Mouse (Mus musculus) forebrain, embryonic 12.5 days (tissue): ENCODE measurements around the gene Vmn1r210. TPM values are rescaled to one million over a fixed set of nuclear protein-coding genes. Genes with fewer than 3 reads are reported as not detected.
"Not testable (repeated sequence)": the region's sequence is repeated elsewhere in the genome, so short reads cannot be mapped to it uniquely, and the experiment has no call there.

Source experiments
- ATAC-seq: fragments of 200-750 bp; cut with Nextera tagmentation; 2 replicates; pipeline ENCODE4 v1.8.0; 2017; ENCODE audit warnings: moderate TSS enrichment; ENCODE audit not compliant: low FRiP score
- H3K27ac ChIP-seq: fragments of 300-500 bp; sonication (generic); 2 replicates; pipeline ENCODE4 v1.5.1; 2016; ENCODE audit warnings: mild to moderate bottlenecking
- H3K27me3 ChIP-seq: fragments of 300-500 bp; sonication (generic); 2 replicates; pipeline ENCODE4 v1.6.1; 2016; ENCODE audit warnings: mild to moderate bottlenecking
- H3K36me3 ChIP-seq: fragments of 300-500 bp; sonication (generic); replicated peaks from 2 replicates; pipeline ENCODE4 v1.6.1; 2016; ENCODE audit warnings: mild to moderate bottlenecking
- H3K4me1 ChIP-seq: fragments of 300-500 bp; sonication (generic); 2 replicates; pipeline ENCODE4 v1.6.1; 2016
- H3K4me2 ChIP-seq: fragments of 300-500 bp; sonication (generic); 2 replicates; pipeline ENCODE4 v1.6.1; 2016; ENCODE audit warnings: mild to moderate bottlenecking, moderate library complexity
- H3K4me3 ChIP-seq: fragments of 300-500 bp; sonication (generic); replicated peaks from 2 replicates; pipeline ENCODE4 v1.5.1; 2016; ENCODE audit warnings: mild to moderate bottlenecking
- H3K9ac ChIP-seq: fragments of 300-500 bp; sonication (generic); 2 replicates; pipeline ENCODE4 v1.6.1; 2016; ENCODE audit warnings: mild to moderate bottlenecking
- H3K9me3 ChIP-seq: fragments of 300-500 bp; sonication (generic); 2 replicates; pipeline ENCODE4 v1.6.1; 2016
- WGBS: fragments of 180-500 bp; shearing (Covaris S2); methylation state at CpG from one replicate; pipeline ENCODE4 v1.1.7; 2016; 5-methylcytosine and 5-hydroxymethylcytosine counted together
- polyA plus RNA-seq: library from polyadenylated mRNA; unstranded; fragments of >200 nt; fragmentation: Nextera tagmentation; extraction: Ambion mirVana; gene quantifications from 2 replicates; pipeline ENCODE4 v1.2.1, GENCODE M21; 2016

The Vmn1r210 gene
- not detected in 2 replicates for polyA plus RNA-seq

DNA sequence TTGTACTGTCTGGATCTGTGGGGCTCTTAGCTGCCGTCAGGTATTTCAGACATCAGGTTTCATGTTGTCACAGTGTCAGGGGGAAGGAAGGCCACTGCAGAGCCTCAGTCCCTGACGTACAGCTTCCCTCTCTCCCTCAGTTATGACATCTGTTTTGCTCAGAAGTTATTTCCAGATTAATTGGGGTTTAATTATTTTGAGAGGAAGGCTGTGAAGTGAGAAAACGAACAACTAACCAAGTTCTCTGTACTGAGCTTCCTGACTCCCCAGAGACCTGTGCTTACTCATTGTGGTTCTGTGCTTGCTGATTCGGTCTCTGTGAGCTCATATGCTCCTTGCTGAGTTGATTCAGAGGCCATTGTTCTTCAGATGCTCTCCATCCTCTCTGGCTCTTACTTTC, at the start of gene Vmn1r210:
Gene Vmn1r210, minus strand, starts transcription at position 101 of the 400 bp plus-strand sequence.
- H3K9ac ChIP-seq = no peak within 1 kb of the TSS
- no peaks in the 10 kb centered on the region for H3K9me3 ChIP-seq
- H3K4me2 ChIP-seq = no peak within 1 kb of the TSS
- no peak for ATAC-seq
- no peak within 1 kb of the TSS for H3K27ac ChIP-seq
- H3K4me3 ChIP-seq = no peak within 1 kb of the TSS
- no peaks in the 10 kb centered on the region for H3K4me1 ChIP-seq
- no peaks in the 10 kb centered on the region for H3K36me3 ChIP-seq
- H3K27me3 ChIP-seq = no peaks in the 10 kb centered on the region
- WGBS = 69% methylated on average over 4 of the region's 4 CpGs

DNA sequence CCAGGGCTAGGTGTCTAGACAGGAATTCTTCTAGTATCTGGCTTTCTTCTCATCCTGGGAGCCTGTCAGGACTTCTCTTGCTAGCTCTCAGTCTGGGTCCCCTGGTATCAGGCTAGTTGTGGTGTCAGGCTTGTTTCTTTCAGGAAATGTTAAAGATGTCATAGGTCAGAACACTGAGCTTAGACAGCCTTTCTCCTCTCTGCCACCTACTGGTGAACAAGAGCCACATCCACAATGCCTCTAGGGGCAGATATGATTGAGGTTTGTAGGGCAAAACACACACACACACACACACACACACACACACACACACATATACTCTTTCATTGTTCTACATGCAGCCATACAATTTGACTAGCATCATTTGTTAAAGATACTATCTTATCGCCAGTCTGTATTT, 48.1 kb upstream of the Vmn1r210 start:
- H3K27me3 ChIP-seq = no peaks in the 10 kb centered on the region
- 95% methylated on average over 1 of the region's 1 CpGs for WGBS

GRCm38 (mm10) chr13:22857461-22857860, 26.3 kb upstream of the Vmn1r210 start, which contains the start of gene Vmn1r211:
Gene Vmn1r211 (minus strand): TSS chr13:22857561.
- H3K27ac ChIP-seq = no peak within 1 kb of the TSS
- H3K4me3 ChIP-seq = no peak within 1 kb of the TSS
- WGBS = 91% methylated on average over 1 of the region's 1 CpGs
- H3K9ac ChIP-seq = no peak within 1 kb of the TSS
- H3K27me3 ChIP-seq = no peaks in the 10 kb centered on the region
- H3K4me2 ChIP-seq = no peak within 1 kb of the TSS
- no peaks in the 10 kb centered on the region for H3K4me1 ChIP-seq
- no peak for ATAC-seq
- no peaks in the 10 kb centered on the region for H3K9me3 ChIP-seq
- H3K36me3 ChIP-seq = no peaks in the 10 kb centered on the region

More for the DNA sequence above, 48.1 kb upstream of the Vmn1r210 start:
- Histone ChIP-seq H3K4me3 (no peak overlapping the region), H3K9ac (no peak overlapping the region), H3K4me2 (no peak overlapping the region), H3K9me3 (no peaks in the 10 kb centered on the region), H3K36me3 (no peaks in the 10 kb centered on the region), H3K4me1 (no peaks in the 10 kb centered on the region), H3K27ac (no peak overlapping the region)
- no peak for ATAC-seq

GRCm38 (mm10) chr13:22854760-22855159, 23.6 kb upstream of the Vmn1r210 start:
- no peak overlapping the region for H3K4me3 ChIP-seq
- ATAC-seq = no peak
- H3K27me3 ChIP-seq = no peaks in the 10 kb centered on the region
- no peak overlapping the region for H3K27ac ChIP-seq
- no peaks in the 10 kb centered on the region for H3K36me3 ChIP-seq
- H3K9ac ChIP-seq = no peak overlapping the region
- 75% methylated on average over 4 of the region's 4 CpGs for WGBS
- no peak overlapping the region for H3K4me2 ChIP-seq
- no peaks in the 10 kb centered on the region for H3K4me1 ChIP-seq
- H3K9me3 ChIP-seq = no peaks in the 10 kb centered on the region

DNA sequence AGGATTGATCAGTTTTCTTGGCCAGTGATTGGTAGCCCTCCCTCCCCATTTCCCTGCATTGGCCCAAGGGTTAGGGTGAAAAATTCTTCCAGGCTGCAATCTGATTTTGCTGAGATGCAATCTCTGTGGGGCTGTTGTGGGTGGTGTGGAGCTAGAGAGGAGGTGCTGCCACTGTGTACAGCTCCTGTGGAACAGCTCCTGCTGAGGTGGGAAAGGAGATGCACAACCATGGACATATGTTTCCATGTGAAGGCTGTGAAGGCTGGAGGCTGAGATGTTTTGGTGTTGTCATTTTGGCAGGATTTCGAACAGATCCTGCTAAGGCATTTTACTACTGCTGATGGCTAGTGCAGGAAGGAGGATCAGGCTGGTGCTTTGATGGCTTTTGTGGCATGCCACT, 15.7 kb upstream of the Vmn1r210 start:
- Histone ChIP-seq H3K27me3 (no peaks in the 10 kb centered on the region), H3K4me1 (no peaks in the 10 kb centered on the region), H3K27ac (no peak overlapping the region), H3K4me3 (no peak overlapping the region), H3K36me3 (no peaks in the 10 kb centered on the region), H3K9ac (no peak overlapping the region), H3K4me2 (no peak overlapping the region), H3K9me3 (no peaks in the 10 kb centered on the region)
- no peak for ATAC-seq
- 96% methylated on average over 1 of the region's 1 CpGs for WGBS

- not testable (repeated sequence) for H3K36me3 ChIP-seq, H3K9ac ChIP-seq, H3K4me2 ChIP-seq, H3K9me3 ChIP-seq, ATAC-seq, H3K4me1 ChIP-seq, H3K27ac ChIP-seq, H3K4me3 ChIP-seq, H3K27me3 ChIP-seq
- 38% methylated on average over 3 of the region's 3 CpGs for WGBS
Measured at GRCm38 (mm10) chr13:22844304-22844703, 13.2 kb upstream of the Vmn1r210 start.

DNA sequence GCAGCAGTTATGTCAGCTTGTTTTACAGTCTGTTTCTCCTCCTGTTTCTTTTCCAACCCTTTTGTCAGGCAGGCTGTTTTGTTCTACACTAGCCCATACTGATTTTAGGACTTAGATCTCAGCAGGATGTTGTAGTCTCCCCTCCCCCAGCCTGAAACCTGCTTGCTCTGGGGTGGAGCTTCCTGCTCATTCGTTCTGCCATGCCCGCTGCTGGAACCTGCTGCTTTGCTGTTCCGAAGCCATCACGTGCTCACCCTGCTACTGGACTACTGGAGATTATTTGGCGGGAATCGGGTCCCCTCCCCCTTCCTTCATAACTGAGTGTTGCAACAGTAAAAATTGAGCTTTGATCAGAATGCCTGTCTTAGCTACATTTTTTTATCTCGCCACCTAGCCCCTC, 1.8 kb downstream of the Vmn1r210 start:
- WGBS = 37% methylated on average over 7 of the region's 7 CpGs
- H3K27ac ChIP-seq, H3K4me2 ChIP-seq, H3K4me1 ChIP-seq, H3K36me3 ChIP-seq, ATAC-seq, H3K4me3 ChIP-seq, H3K9ac ChIP-seq, H3K27me3 ChIP-seq, H3K9me3 ChIP-seq: not testable (repeated sequence)

DNA sequence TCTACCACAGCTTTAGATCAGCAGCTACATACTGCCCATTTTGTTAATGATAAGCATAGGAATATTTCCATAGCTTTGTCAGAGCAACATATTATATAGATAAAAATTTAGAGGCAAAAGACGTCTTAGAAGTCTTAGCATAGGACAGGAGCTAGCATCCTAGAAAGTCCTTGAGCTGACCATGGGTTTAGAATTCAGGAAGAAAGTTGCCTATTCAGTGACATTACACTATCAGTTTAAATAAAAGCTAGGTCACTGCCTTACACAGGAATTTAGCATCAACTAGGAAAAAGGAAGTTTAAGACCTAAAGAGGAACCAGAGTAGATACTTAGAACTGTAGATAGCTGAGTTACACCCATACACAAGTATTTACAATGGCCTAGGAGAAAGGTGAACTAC, 9.5 kb downstream of the Vmn1r210 start:
- 100% methylated on average over 1 of the region's 1 CpGs for WGBS
- not testable (repeated sequence) for ATAC-seq, H3K4me2 ChIP-seq

GRCm38 (mm10) chr13:22809582-22809981, 21.6 kb downstream of the Vmn1r210 start, which contains the start of gene Vmn1r209:
Gene Vmn1r209 (minus strand): TSS chr13:22809682.
- H3K27me3 ChIP-seq, ATAC-seq, H3K9ac ChIP-seq, H3K36me3 ChIP-seq, H3K4me3 ChIP-seq, H3K27ac ChIP-seq, H3K4me2 ChIP-seq, H3K4me1 ChIP-seq, H3K9me3 ChIP-seq: not testable (repeated sequence)

More for the DNA sequence above, 9.5 kb downstream of the Vmn1r210 start:
- not testable (repeated sequence) for H3K27me3 ChIP-seq, H3K9ac ChIP-seq, H3K4me1 ChIP-seq, H3K9me3 ChIP-seq, H3K27ac ChIP-seq, H3K4me3 ChIP-seq, H3K36me3 ChIP-seq

GRCm38 (mm10) chr13:22788096-22788495, 43.1 kb downstream of the Vmn1r210 start:
- H3K27ac ChIP-seq, ATAC-seq, H3K4me2 ChIP-seq, H3K9ac ChIP-seq, H3K4me3 ChIP-seq, H3K9me3 ChIP-seq, H3K36me3 ChIP-seq, H3K4me1 ChIP-seq, H3K27me3 ChIP-seq: not testable (repeated sequence)
- 82% methylated on average over 3 of the region's 3 CpGs for WGBS

DNA sequence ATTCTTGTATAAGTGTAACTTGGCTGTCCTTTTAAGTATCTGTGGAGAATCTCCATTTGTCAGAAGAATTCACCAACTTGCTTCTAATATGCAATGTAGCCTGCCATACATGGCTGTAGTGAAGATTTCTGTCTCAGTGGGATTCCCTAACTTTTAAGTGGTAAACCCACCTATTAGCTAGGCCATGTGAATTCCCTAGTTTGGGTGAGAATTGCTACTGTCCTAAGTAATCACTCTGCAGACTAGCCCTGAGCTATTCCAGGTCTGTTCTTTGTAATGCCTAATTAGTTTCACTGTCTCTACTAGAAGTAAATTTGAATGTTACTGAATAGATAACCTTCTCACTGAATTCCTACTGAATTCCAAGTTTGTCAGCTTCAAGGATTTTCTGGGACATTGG, 47.0 kb downstream of the Vmn1r210 start:
- not testable (repeated sequence) for H3K4me1 ChIP-seq, H3K9ac ChIP-seq, H3K9me3 ChIP-seq, ATAC-seq, H3K27ac ChIP-seq, H3K27me3 ChIP-seq, H3K36me3 ChIP-seq, H3K4me2 ChIP-seq, H3K4me3 ChIP-seq

DNA sequence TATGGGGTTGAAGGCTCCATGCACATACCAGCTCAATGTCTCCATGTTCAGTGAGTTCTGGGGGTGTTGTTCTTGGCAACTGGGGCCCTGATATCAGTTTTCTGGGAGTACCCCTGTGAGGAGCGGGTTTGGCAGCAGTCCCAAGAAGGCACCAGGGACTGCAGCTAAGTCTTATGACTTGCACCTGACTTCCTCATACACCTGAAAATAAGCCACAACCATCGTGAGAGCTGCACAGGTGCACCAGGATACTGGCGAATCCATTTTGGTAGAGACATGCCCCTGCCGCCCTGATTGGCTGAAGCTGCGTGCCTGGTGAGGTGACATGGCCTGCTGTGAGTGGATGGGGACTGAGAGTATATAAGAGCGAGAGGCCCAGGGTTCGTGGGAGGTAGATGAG, 53.8 kb downstream of the Vmn1r210 start, which contains the start of gene Vmn1r208:
Gene Vmn1r208, minus strand, starts transcription at position 101 of the 400 bp plus-strand sequence.
- not testable (repeated sequence) for ATAC-seq, H3K4me3 ChIP-seq, H3K9me3 ChIP-seq, H3K9ac ChIP-seq, H3K27me3 ChIP-seq, H3K36me3 ChIP-seq, H3K27ac ChIP-seq, H3K4me1 ChIP-seq, H3K4me2 ChIP-seq
- no CpG with 5 or more reads among the region's 7 CpGs for WGBS
